Mouse (Mus musculus) lung, adult 2 months (tissue): ENCODE data around the gene Zfp366. TPM values are rescaled to one million over a fixed set of nuclear protein-coding genes. Genes with fewer than 3 reads are reported as not detected.
"Not testable (repeated sequence)": the region's sequence is repeated elsewhere in the genome, so short reads cannot be mapped to it uniquely, and the experiment has no call there.

Experiments used
- DNase-seq: peaks from one replicate; pipeline ENCODE4 v3.0.0; 2022
- H3K4me1 ChIP-seq: fragments of 200-500 bp; 2 replicates; pipeline ENCODE4 v1.6.1; 2011; ENCODE audit warnings: low read length; ENCODE audit not compliant: control insufficient read depth, insufficient read depth
- H3K4me3 ChIP-seq: fragments of 200-500 bp; replicated peaks from 2 replicates; pipeline ENCODE3; 2011; ENCODE audit warnings: low read depth, mild to moderate bottlenecking, control low read depth, low read length; ENCODE audit errors: extremely low read depth
- CTCF ChIP-seq: fragments of 200-500 bp; IDR thresholded peaks from 2 replicates; pipeline ENCODE4 v1.5.1; 2011; ENCODE audit warnings: mild to moderate bottlenecking, low read length, control low read depth; ENCODE audit not compliant: insufficient read depth
- POLR2A ChIP-seq: fragments of 200-500 bp; IDR thresholded peaks from 2 replicates; pipeline ENCODE4 v1.6.1; 2011; ENCODE audit warnings: low read depth, mild to moderate bottlenecking, control low read depth, low read length, borderline replicate concordance; ENCODE audit errors: extremely low read depth
- WGBS: fragments of 180-500 bp; shearing (Covaris S2); methylation state at CpG from one replicate; pipeline ENCODE4 v1.1.7; 2018; 5-methylcytosine and 5-hydroxymethylcytosine counted together
- polyA plus RNA-seq: library from polyadenylated mRNA; depleted of rRNA; stranded (reverse); fragments of >200 nt; gene quantifications from 2 replicates; pipeline ENCODE4 v1.2.3, GENCODE M21; 2012

Zfp366 gene
- polyA plus RNA-seq, 1 experiment: 14.5 TPM

GRCm38 (mm10) chr13:99157709-99158108, 26.9 kb upstream of the Zfp366 start:
- no peak for DNase-seq
- Histone ChIP-seq H3K4me1 (no peaks in the 10 kb centered on the region), H3K4me3 (no peak overlapping the region)
- TF ChIP-seq CTCF (no peak), POLR2A (no peak)
- WGBS: 57% methylated on average over 2 of the region's 2 CpGs

GRCm38 (mm10) chr13:99158773-99159172, 25.9 kb upstream of the Zfp366 start:
- DNase-seq: no peak
- Histone ChIP-seq H3K4me3 (no peak overlapping the region), H3K4me1 (no peaks in the 10 kb centered on the region)
- no peak for TF ChIP-seq CTCF
- no peak for TF ChIP-seq POLR2A
- WGBS: 87% methylated on average over 3 of the region's 3 CpGs

- DNase-seq: no peak
- H3K4me3 ChIP-seq: no peak overlapping the region
- 70% methylated on average over 4 of the region's 4 CpGs for WGBS
- TF ChIP-seq POLR2A (no peak), CTCF (no peak)
- H3K4me1 ChIP-seq: no peaks in the 10 kb centered on the region
Measured at GRCm38 (mm10) chr13:99163071-99163470, 21.6 kb upstream of the Zfp366 start.

GRCm38 (mm10) chr13:99163521-99164359, 20.9 kb upstream of the Zfp366 start:
- no peak for DNase-seq
- H3K4me3 ChIP-seq: no peak overlapping the region
- WGBS: 23% methylated on average over 10 of the region's 10 CpGs
- TF ChIP-seq POLR2A: no peak
- TF ChIP-seq CTCF: no peak
- no peaks in the 10 kb centered on the region for H3K4me1 ChIP-seq

- DNase-seq: no peak
- 74% methylated on average over 2 of the region's 2 CpGs for WGBS
- no peaks in the 10 kb centered on the region for H3K4me1 ChIP-seq
- TF ChIP-seq CTCF (no peak), POLR2A (no peak)
- H3K4me3 ChIP-seq: no peak overlapping the region
Measured at GRCm38 (mm10) chr13:99164360-99164759, 20.3 kb upstream of the Zfp366 start.

- 47% methylated on average over 6 of the region's 6 CpGs for WGBS
- TF ChIP-seq CTCF (no peak), POLR2A (no peak)
- H3K4me1 ChIP-seq: no peaks in the 10 kb centered on the region; the same call in 1 of the 2 replicates
- H3K4me3 ChIP-seq: no peak overlapping the region
- no peak for DNase-seq
Measured at GRCm38 (mm10) chr13:99169401-99169800, 15.2 kb upstream of the Zfp366 start.

- no peak for TF ChIP-seq CTCF
- TF ChIP-seq POLR2A: no peak
- no peak for DNase-seq
- 10% methylated on average over 2 of the region's 2 CpGs for WGBS
- Histone ChIP-seq H3K4me3 (no peak overlapping the region), H3K4me1 (peaks cover 3% of the 10 kb centered on the region)
Measured at GRCm38 (mm10) chr13:99170337-99170736, 14.3 kb upstream of the Zfp366 start.

GRCm38 (mm10) chr13:99173849-99174248, 10.8 kb upstream of the Zfp366 start:
- DNase-seq: no peak
- TF ChIP-seq POLR2A (no peak), CTCF (no peak)
- H3K4me3 ChIP-seq: no peak overlapping the region
- 49% methylated on average over 4 of the region's 4 CpGs for whole genome bisulfite sequencing
- H3K4me1 ChIP-seq: peaks cover 3% of the 10 kb centered on the region

GRCm38 (mm10) chr13:99182828-99183227, 1.8 kb upstream of the Zfp366 start:
- not testable (repeated sequence) for H3K4me3 ChIP-seq, DNase-seq
- 65% methylated on average over 3 of the region's 3 CpGs for WGBS
- peaks cover 12% of the 10 kb centered on the region for H3K4me1 ChIP-seq

GRCm38 (mm10) chr13:99183257-99183895, 1.2 kb upstream of the Zfp366 start:
- Histone ChIP-seq H3K4me3 (no peak overlapping the region), H3K4me1 (peaks cover 12% of the 10 kb centered on the region)
- 62% methylated on average over 3 of the region's 3 CpGs for WGBS
- DNase-seq: no peak
- TF ChIP-seq CTCF (no peak), POLR2A (no peak)
